Mouse (Mus musculus) ES-Bruce4 (cell line): ENCODE results near the gene Dnajb14.

Source experiments
- CTCF ChIP-seq: IDR thresholded peaks from one replicate; pipeline ENCODE4 v1.8.1; 2011; ENCODE audit warnings: low read depth, low read length
- EP300 ChIP-seq: IDR thresholded peaks from 2 replicates; pipeline ENCODE4 v1.6.1; 2011; ENCODE audit warnings: low read depth, low read length; ENCODE audit not compliant: insufficient read depth
- POLR2A ChIP-seq: IDR thresholded peaks from one replicate; pipeline ENCODE4 v1.8.1; 2011; ENCODE audit warnings: low read length; ENCODE audit not compliant: insufficient read depth

GRCm38 (mm10) chr3:137863330-137864123 lies 3.9 kb upstream of the Dnajb14 start:
- TF ChIP-seq POLR2A (no peak), CTCF (no peak), EP300 (no peak)
